Mouse (Mus musculus): ENCODE data around the gene Gm11111. TPM values are rescaled to one million over a fixed set of nuclear protein-coding genes. Genes with fewer than 3 reads are reported as not detected.

Gene Gm11111
- not detected for polyA plus RNA-seq (2014; fragmentation: Illumina TruSeq; extraction: RNeasy Lipid Tissue Mini Kit (QIAGEN cat#74804); ENCODE audit: low read depth, low replicate concordance)

DNA sequence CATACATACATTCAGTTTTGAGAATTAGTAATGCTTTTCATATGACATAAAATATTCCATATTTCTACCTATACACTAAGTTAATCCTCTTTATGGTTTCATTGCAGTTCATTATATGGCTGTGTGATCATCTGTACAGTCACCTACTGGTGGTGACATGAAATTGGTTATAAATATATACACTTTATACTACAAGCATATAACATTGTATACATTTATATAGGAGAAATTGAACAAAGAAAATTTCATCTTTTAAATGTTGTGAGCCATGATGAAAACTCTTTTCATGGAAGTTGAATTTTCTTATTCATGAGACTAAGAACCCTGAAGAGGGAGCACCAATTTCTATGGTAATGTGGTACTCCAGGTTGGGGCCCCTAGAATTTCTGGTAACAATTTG, at the start of gene Gm11111:
Gm11111 (plus strand) TSS at position 301 of the 400 bp plus-strand sequence.

Other genes with a start within 250 kb of the Gm11111 start
- gene Cfap299, start 223.4 kb upstream of the Gm11111 start, polyA plus RNA-seq (2014; fragmentation: Illumina TruSeq; extraction: RNeasy Lipid Tissue Mini Kit (QIAGEN cat#74804); ENCODE audit: low read depth, low replicate concordance): 225 TPM

Data from testis, adult 10 weeks (tissue).